Mouse (Mus musculus): ENCODE measurements around the gene Rmdn2. TPM values are rescaled to one million over a fixed set of nuclear protein-coding genes. Genes with fewer than 3 reads are reported as not detected.
A peak's percentile ranks its signal among the peaks of the same experiment; 100 is the strongest.

The Rmdn2 gene
- polyA plus RNA-seq (2015; fragmentation: Nextera tagmentation; extraction: Ambion mirVana) = 12.1 and 15.2 TPM in 2 replicates

GRCm38 (mm10) chr17:79611545-79611944 is at the start of gene Rmdn2:
Gene Rmdn2 (plus strand): TSS chr17:79611863.
- no peak for TF ChIP-seq CTCF (IDR thresholded peaks at IDR 0.05; ENCODE audit: low read depth)
- H3K27me3 ChIP-seq (ENCODE audit: insufficient read depth, low read length) = no peaks in the 10 kb centered on the region
- H3K4me3 ChIP-seq (replicated peaks; ENCODE audit: low read depth, low read length) = no peak within 1 kb of the TSS
- DNase-seq (ENCODE audit: low spot score) (no peak), ATAC-seq (replicated peaks; ENCODE audit: low FRiP score, low read depth) (no peak)
- H3K9me3 ChIP-seq (replicated peaks; ENCODE audit: low read length) = no peaks in the 10 kb centered on the region
- H3K4me1 ChIP-seq (replicated peaks; ENCODE audit: insufficient read depth, low read length) = no peaks in the 10 kb centered on the region
- H3K36me3 ChIP-seq (ENCODE audit: insufficient read depth, low read length) = no peaks in the 10 kb centered on the region
- no peak within 1 kb of the TSS for H3K9ac ChIP-seq (ENCODE audit: low read depth, low read length)
- no peak within 1 kb of the TSS for H3K4me2 ChIP-seq (ENCODE audit: low read length)
- WGBS = 84% methylated on average over 4 of the region's 4 CpGs
- H3K27ac ChIP-seq = no peak within 1 kb of the TSS

GRCm38 (mm10) chr17:79563067-79563620 is 48.5 kb upstream of the Rmdn2 start:
- no peak overlapping the region for H3K4me2 ChIP-seq (ENCODE audit: low read length)
- H3K27ac ChIP-seq = no peak overlapping the region
- no peak for TF ChIP-seq CTCF (IDR thresholded peaks at IDR 0.05; ENCODE audit: low read depth)
- H3K27me3 ChIP-seq (ENCODE audit: insufficient read depth, low read length) = no peaks in the 10 kb centered on the region
- H3K4me3 ChIP-seq (replicated peaks; ENCODE audit: low read depth, low read length) = no peak overlapping the region
- H3K4me1 ChIP-seq (replicated peaks; ENCODE audit: insufficient read depth, low read length) = no peaks in the 10 kb centered on the region
- ATAC-seq (replicated peaks; ENCODE audit: low FRiP score, low read depth) (no peak), DNase-seq (ENCODE audit: low spot score) (no peak)
- H3K9me3 ChIP-seq (replicated peaks; ENCODE audit: low read length) = peaks cover 9% of the 10 kb centered on the region; the same call in 1 of the 2 replicates
- WGBS = 49% methylated on average over 7 of the region's 7 CpGs
- no peaks in the 10 kb centered on the region for H3K36me3 ChIP-seq (ENCODE audit: insufficient read depth, low read length)
- H3K9ac ChIP-seq (ENCODE audit: low read depth, low read length) = no peak overlapping the region

- H3K4me3 ChIP-seq (replicated peaks; ENCODE audit: low read depth, low read length) = no peak overlapping the region
- ATAC-seq (replicated peaks; ENCODE audit: low FRiP score, low read depth) (no peak), DNase-seq (ENCODE audit: low spot score) (no peak)
- H3K9ac ChIP-seq (ENCODE audit: low read depth, low read length) = no peak overlapping the region
- H3K9me3 ChIP-seq (replicated peaks; ENCODE audit: low read length) = peaks cover 9% of the 10 kb centered on the region; the same call in 1 of the 2 replicates
- 43% methylated on average over 2 of the region's 2 CpGs for WGBS
- H3K27ac ChIP-seq = no peak overlapping the region
- no peak for TF ChIP-seq CTCF (IDR thresholded peaks at IDR 0.05; ENCODE audit: low read depth)
- H3K4me1 ChIP-seq (replicated peaks; ENCODE audit: insufficient read depth, low read length) = no peaks in the 10 kb centered on the region
- no peak overlapping the region for H3K4me2 ChIP-seq (ENCODE audit: low read length)
- no peaks in the 10 kb centered on the region for H3K36me3 ChIP-seq (ENCODE audit: insufficient read depth, low read length)
- H3K27me3 ChIP-seq (ENCODE audit: insufficient read depth, low read length) = no peaks in the 10 kb centered on the region
Measured at GRCm38 (mm10) chr17:79563721-79564120, 47.9 kb upstream of the Rmdn2 start.

GRCm38 (mm10) chr17:79565241-79565961 is 46.3 kb upstream of the Rmdn2 start:
- Histone ChIP-seq H3K9ac (ENCODE audit: low read depth, low read length) (no peak overlapping the region), H3K27ac (no peak overlapping the region), H3K4me3 (replicated peaks; ENCODE audit: low read depth, low read length) (no peak overlapping the region), H3K4me1 (replicated peaks; ENCODE audit: insufficient read depth, low read length) (no peaks in the 10 kb centered on the region), H3K27me3 (ENCODE audit: insufficient read depth, low read length) (no peaks in the 10 kb centered on the region), H3K9me3 (replicated peaks; ENCODE audit: low read length) (peaks cover 3% of the 10 kb centered on the region; the same call in 1 of the 2 replicates), H3K36me3 (ENCODE audit: insufficient read depth, low read length) (no peaks in the 10 kb centered on the region), H3K4me2 (ENCODE audit: low read length) (no peak overlapping the region)
- 51% methylated on average over 9 of the region's 9 CpGs for WGBS
- TF ChIP-seq CTCF (IDR thresholded peaks at IDR 0.05; ENCODE audit: low read depth) = no peak
- DNase-seq (ENCODE audit: low spot score) (no peak), ATAC-seq (replicated peaks; ENCODE audit: low FRiP score, low read depth) (no peak)

- WGBS = 88% methylated on average over 1 of the region's 1 CpGs
- Histone ChIP-seq H3K27ac (no peak overlapping the region), H3K4me2 (ENCODE audit: low read length) (no peak overlapping the region), H3K27me3 (ENCODE audit: insufficient read depth, low read length) (no peaks in the 10 kb centered on the region), H3K36me3 (ENCODE audit: insufficient read depth, low read length) (no peaks in the 10 kb centered on the region), H3K4me3 (replicated peaks; ENCODE audit: low read depth, low read length) (no peak overlapping the region), H3K9ac (ENCODE audit: low read depth, low read length) (no peak overlapping the region), H3K9me3 (replicated peaks; ENCODE audit: low read length) (no peaks in the 10 kb centered on the region), H3K4me1 (replicated peaks; ENCODE audit: insufficient read depth, low read length) (no peaks in the 10 kb centered on the region)
- ATAC-seq (replicated peaks; ENCODE audit: low FRiP score, low read depth) = no peak
- TF ChIP-seq CTCF (IDR thresholded peaks at IDR 0.05; ENCODE audit: low read depth) = peak; percentile 64
- DNase-seq (ENCODE audit: low spot score) = peak; percentile 84
Measured at GRCm38 (mm10) chr17:79568401-79568800, 43.3 kb upstream of the Rmdn2 start.

- Histone ChIP-seq H3K9ac (ENCODE audit: low read depth, low read length) (no peak overlapping the region), H3K27me3 (ENCODE audit: insufficient read depth, low read length) (no peaks in the 10 kb centered on the region), H3K4me1 (replicated peaks; ENCODE audit: insufficient read depth, low read length) (no peaks in the 10 kb centered on the region), H3K9me3 (replicated peaks; ENCODE audit: low read length) (no peaks in the 10 kb centered on the region), H3K36me3 (ENCODE audit: insufficient read depth, low read length) (no peaks in the 10 kb centered on the region), H3K4me3 (replicated peaks; ENCODE audit: low read depth, low read length) (no peak overlapping the region), H3K27ac (no peak overlapping the region), H3K4me2 (ENCODE audit: low read length) (no peak overlapping the region)
- ATAC-seq (replicated peaks; ENCODE audit: low FRiP score, low read depth) = peak; percentile 21; the same call in 1 of the 2 replicates
- WGBS = 37% methylated on average over 7 of the region's 7 CpGs
- TF ChIP-seq CTCF (IDR thresholded peaks at IDR 0.05; ENCODE audit: low read depth) = no peak
- DNase-seq (ENCODE audit: low spot score) = peak; percentile 72
Measured at GRCm38 (mm10) chr17:79578328-79578727, 33.3 kb upstream of the Rmdn2 start.
